Mouse (Mus musculus) CH12.LX (cell line): ENCODE results near the gene Palm2.

Experiments
- CTCF ChIP-seq, 2 experiments: IDR thresholded peaks in 1 of 2; conservative IDR thresholded peaks in 1 of 2; 2 replicates each; pipeline ENCODE4 v1.5.1; 2011 to 2012; ENCODE audit warnings: low read depth in 2 of 2, low read length in 2 of 2, improper control_type of control experiment in 1 of 2, inconsistent platforms in 1 of 2, mild to moderate bottlenecking in 1 of 2, moderate library complexity in 1 of 2
- EP300 ChIP-seq: IDR thresholded peaks from 2 replicates; pipeline ENCODE4 v1.6.1; 2011; ENCODE audit warnings: low read length, improper control_type of control experiment
- ETS1 ChIP-seq: conservative IDR thresholded peaks from 2 replicates; pipeline ENCODE4 v1.6.1; 2012; ENCODE audit warnings: low read depth, mild to moderate bottlenecking, inconsistent platforms, low read length, improper control_type of control experiment, moderate library complexity
- HCFC1 ChIP-seq: IDR thresholded peaks from 2 replicates; pipeline ENCODE4 v1.6.1; 2012; ENCODE audit warnings: low read depth, mild to moderate bottlenecking, inconsistent platforms, low read length, improper control_type of control experiment
- MEF2A ChIP-seq: IDR thresholded peaks from 2 replicates; pipeline ENCODE4 v1.6.1; 2014; ENCODE audit warnings: low read depth, mild to moderate bottlenecking, inconsistent platforms, low read length, improper control_type of control experiment, borderline replicate concordance
- POLR2A ChIP-seq: IDR thresholded peaks from 2 replicates; pipeline ENCODE4 v1.6.1; 2011; ENCODE audit warnings: low read depth, mild to moderate bottlenecking, improper control_type of control experiment, low read length
- POLR2AphosphoS2 ChIP-seq: IDR thresholded peaks from 2 replicates; pipeline ENCODE4 v1.6.1; 2011; ENCODE audit warnings: low read depth, low read length, improper control_type of control experiment
- RAD21 ChIP-seq: IDR thresholded peaks from 2 replicates; pipeline ENCODE4 v1.6.1; 2011; ENCODE audit warnings: low read depth, mild to moderate bottlenecking, low read length, improper control_type of control experiment, moderate library complexity
- SMC3 ChIP-seq: IDR thresholded peaks from 2 replicates; pipeline ENCODE4 v1.6.1; 2011; ENCODE audit warnings: low read depth, low read length, improper control_type of control experiment
- USF1 ChIP-seq: IDR thresholded peaks from 2 replicates; pipeline ENCODE4 v1.6.1; 2014; ENCODE audit warnings: low read depth, mild to moderate bottlenecking, inconsistent platforms, low read length, improper control_type of control experiment
- USF2 ChIP-seq: conservative IDR thresholded peaks from 2 replicates; pipeline ENCODE4 v1.6.1; 2011; ENCODE audit warnings: low read depth, low read length, improper control_type of control experiment

DNA sequence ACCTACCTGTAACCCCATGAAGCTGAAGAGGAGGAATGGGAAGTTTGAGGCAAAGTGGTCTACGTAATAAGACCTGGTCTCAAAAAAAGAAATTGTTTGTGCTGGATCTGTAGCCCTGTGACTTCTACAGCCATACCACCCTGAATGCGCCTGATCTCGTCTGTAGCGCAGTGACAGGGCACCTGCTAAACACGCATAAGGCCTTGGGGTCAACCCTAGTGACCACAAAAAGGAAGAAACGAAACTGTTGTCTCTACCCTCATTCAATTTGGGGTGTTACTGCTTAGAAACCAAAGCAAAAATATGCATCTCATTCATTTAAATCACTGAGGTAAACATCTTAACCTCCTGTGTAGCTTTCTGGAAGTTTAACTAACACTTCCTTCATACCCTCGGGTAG, 270.5 kb downstream of the Palm2 start:
- no peak for TF ChIP-seq USF2
- no peak for TF ChIP-seq CTCF (conservative IDR thresholded peaks at IDR 0.05 in 1 of 2, IDR thresholded peaks at IDR 0.05 in 1 of 2; ENCODE audit: low read depth in 2 of 2, low read length in 2 of 2)
- no peak for TF ChIP-seq RAD21
- no peak for TF ChIP-seq MEF2A
- TF ChIP-seq POLR2A, result no peak
- peak; percentile 26; the same call in 1 of the 2 replicates for TF ChIP-seq ETS1
- peak; percentile 74 for TF ChIP-seq EP300
- TF ChIP-seq POLR2AphosphoS2, result no peak
- TF ChIP-seq USF1, result no peak
- no peak for TF ChIP-seq SMC3
- no peak for TF ChIP-seq HCFC1
